Mouse (Mus musculus) sigmoid colon, adult 10 weeks (tissue): ENCODE data around the gene Wdr83os. TPM values are rescaled to one million over a fixed set of nuclear protein-coding genes. Genes with fewer than 3 reads are reported as not detected.

Source experiments
- polyA plus RNA-seq: library from polyadenylated mRNA; stranded (reverse); fragments of 350-450 nt; fragmentation: Illumina TruSeq; extraction: RNeasy Lipid Tissue Mini Kit (QIAGEN cat#74804); gene quantifications from one replicate; pipeline ENCODE4 v1.2.3, GENCODE M21; 2014; ENCODE audit warnings: low read depth, low replicate concordance

Wdr83os gene
- polyA plus RNA-seq, result 5.8 TPM

DNA sequence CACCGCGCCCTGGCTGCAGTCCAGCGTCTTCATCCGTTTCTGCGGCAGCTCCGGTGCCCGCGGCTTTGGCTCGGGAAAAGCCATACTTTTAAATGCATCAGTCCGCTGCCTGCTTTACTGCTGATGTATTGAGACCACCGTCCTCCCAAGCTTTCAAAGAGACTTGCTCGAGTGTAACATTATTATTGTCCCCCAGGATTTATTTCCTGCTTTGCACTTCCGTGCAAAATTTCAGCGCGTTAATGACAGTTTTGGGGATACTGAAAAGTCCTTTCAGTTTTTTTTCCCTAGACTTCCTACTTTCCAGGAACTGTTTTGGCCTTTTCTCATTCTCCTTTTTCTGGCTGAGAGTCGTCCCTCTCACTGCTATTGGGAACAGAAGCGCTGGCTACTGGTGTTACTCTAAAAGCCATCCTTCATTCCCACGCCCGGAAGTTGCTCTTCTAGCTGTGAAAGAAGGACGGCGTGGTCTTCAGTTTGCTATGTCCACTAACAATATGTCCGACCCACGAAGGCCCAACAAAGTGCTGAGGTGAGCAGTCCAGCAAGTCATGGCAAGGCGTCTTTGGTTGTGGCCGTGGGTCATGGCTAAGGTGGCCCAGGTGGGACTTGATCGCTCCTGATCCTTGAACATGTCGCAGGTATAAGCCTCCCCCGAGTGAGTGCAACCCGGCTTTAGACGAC, at the start of gene Wdr83os:
TSS of gene Wdr83os (plus strand) at position 209 of the 684 bp plus-strand sequence.

GRCm38 (mm10) chr8:85036718-85037365, 43.7 kb upstream of the Wdr83os start, which contains the start of gene Tnpo2:
TSS of gene Tnpo2 (plus strand) at chr8:85036915.

GRCm38 (mm10) chr8:85059879-85060616, 20.5 kb upstream of the Wdr83os start, which contains the start of gene Fbxw9:
TSS of gene Fbxw9 (plus strand) at chr8:85060055.

DNA sequence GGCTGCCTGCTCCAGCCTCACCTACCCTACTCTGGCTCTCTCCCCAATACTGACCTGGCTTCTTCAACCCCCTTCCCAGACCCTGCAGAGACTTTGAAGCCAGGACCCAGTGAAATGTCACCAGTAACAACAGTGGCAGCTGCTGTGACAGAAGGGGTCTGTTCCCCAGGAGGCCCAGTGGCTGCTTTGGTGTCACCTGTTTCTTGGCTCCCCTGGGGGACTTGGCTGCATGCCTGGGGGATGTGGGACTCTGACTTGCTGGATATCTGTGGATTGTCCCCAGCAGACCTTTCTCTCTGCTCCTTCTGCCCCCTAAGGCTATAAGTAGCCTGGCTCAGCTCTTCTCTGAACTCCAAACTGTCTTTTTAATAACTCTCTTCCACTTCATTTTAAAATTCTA, 12.6 kb upstream of the Wdr83os start, which contains the start of gene Gm5741:
TSS of gene Gm5741 (minus strand) at position 1 of the 400 bp plus-strand sequence.

GRCm38 (mm10) chr8:85071514-85072281, 8.8 kb upstream of the Wdr83os start, which contains the start of gene Dhps:
TSS of gene Dhps (plus strand) at chr8:85071757.

DNA sequence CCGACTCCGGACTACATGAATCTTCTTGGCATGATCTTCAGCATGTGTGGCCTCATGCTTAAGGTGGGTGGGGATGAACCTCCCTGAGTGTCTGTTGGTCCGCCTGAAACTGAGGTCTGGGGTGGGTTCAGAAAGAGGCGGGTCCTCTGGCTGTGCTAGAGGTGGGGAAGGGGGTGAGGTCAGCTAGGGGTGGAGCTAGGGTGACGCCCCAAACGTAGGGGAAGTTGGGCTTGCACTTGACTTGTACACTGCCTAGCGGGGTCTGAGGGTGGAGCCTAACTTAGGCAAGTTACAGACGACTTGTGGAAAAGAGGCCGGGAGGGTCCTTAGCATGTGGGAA, 646 bp downstream of the Wdr83os start, which contains the start of gene Wdr83:
TSS of gene Wdr83 (minus strand) at position 91 of the 340 bp plus-strand sequence.

GRCm38 (mm10) chr8:85083108-85083813, 2.7 kb downstream of the Wdr83os start, which contains the start of gene Man2b1:
TSS of gene Man2b1 (plus strand) at chr8:85083270.

DNA sequence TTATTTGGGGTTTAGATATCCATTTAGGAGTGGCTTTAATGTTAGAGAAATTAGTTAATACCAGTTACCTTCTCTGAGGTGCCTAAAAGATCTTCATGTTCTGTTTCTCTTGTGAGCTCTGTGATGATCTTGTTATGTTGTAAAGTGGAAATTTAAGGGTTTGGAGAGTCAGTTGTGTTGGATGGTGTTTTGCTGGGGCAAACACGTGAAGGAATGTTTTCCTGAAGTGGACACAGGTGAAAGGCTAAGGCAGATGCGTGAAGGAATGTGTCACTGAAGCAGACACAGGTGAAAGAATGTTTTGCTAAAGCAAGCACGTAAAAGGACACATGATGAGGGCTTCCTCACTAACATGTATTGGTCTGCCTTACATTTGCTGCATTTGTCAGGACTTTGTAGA, 42.5 kb downstream of the Wdr83os start, which contains the start of gene Zfp791:
TSS of gene Zfp791 (minus strand) at position 101 of the 400 bp plus-strand sequence.

Other genes with a start within 250 kb of the Wdr83os start
- 0.66 TPM for gene Gadd45gip1, start 249.2 kb upstream of the Wdr83os start, polyA plus RNA-seq
- gene Rad23a, start 240.1 kb upstream of the Wdr83os start, polyA plus RNA-seq, result 3.5 TPM
- gene Calr, start 233.8 kb upstream of the Wdr83os start, polyA plus RNA-seq, result 491 TPM
- 4.9 TPM for gene Farsa, start 223.8 kb upstream of the Wdr83os start, polyA plus RNA-seq
- gene Syce2, start 208.6 kb upstream of the Wdr83os start, polyA plus RNA-seq, result 9.3 TPM
- gene Gcdh, start 186.8 kb upstream of the Wdr83os start, polyA plus RNA-seq, result 36.1 TPM
- gene Klf1, start 178.8 kb upstream of the Wdr83os start, polyA plus RNA-seq, result 0.38 TPM
- 11.0 TPM for gene Dnase2a, start 172.2 kb upstream of the Wdr83os start, polyA plus RNA-seq
- gene Mast1, start 143.4 kb upstream of the Wdr83os start, polyA plus RNA-seq, result not detected
- not detected for gene Rtbdn, start 133.7 kb upstream of the Wdr83os start, polyA plus RNA-seq
- not detected for gene Gm49661, start 111.3 kb upstream of the Wdr83os start, polyA plus RNA-seq
- gene Prdx2, start 111.2 kb upstream of the Wdr83os start, polyA plus RNA-seq, result 27.1 TPM
- gene Rnaseh2a, start 111.0 kb upstream of the Wdr83os start, polyA plus RNA-seq, result 2.4 TPM
- gene Junb, start 102.0 kb upstream of the Wdr83os start, polyA plus RNA-seq, result 1.7 TPM
- gene Hook2, start 90.1 kb upstream of the Wdr83os start, polyA plus RNA-seq, result 26.9 TPM
- gene Best2, start 66.2 kb upstream of the Wdr83os start, polyA plus RNA-seq, result 3.1 TPM
- 11.1 TPM for gene Asna1, start 55.5 kb upstream of the Wdr83os start, polyA plus RNA-seq
- gene Trir, start 53.9 kb upstream of the Wdr83os start, polyA plus RNA-seq, result 13.3 TPM
- 12.3 TPM for gene Tnpo2, start 43.8 kb upstream of the Wdr83os start, polyA plus RNA-seq
- 2.6 TPM for gene Fbxw9, start 20.7 kb upstream of the Wdr83os start, polyA plus RNA-seq
- not detected for gene Gm5741, start 12.8 kb upstream of the Wdr83os start, polyA plus RNA-seq
- 23.2 TPM for gene Dhps, start 9.0 kb upstream of the Wdr83os start, polyA plus RNA-seq
- gene Wdr83, start 566 bp downstream of the Wdr83os start, polyA plus RNA-seq, result 2.8 TPM
- gene Man2b1, start 2.5 kb downstream of the Wdr83os start, polyA plus RNA-seq, result 9.3 TPM
- gene Zfp791, start 42.4 kb downstream of the Wdr83os start, polyA plus RNA-seq, result 6.6 TPM
- gene Cks1brt, start 71.2 kb downstream of the Wdr83os start, polyA plus RNA-seq, result not detected
- gene Olfr371, start 145.2 kb downstream of the Wdr83os start, polyA plus RNA-seq, result not detected
- 47.1 TPM for gene Orc6, start 218.9 kb downstream of the Wdr83os start, polyA plus RNA-seq
- 361 TPM for gene Vps35, start 219.1 kb downstream of the Wdr83os start, polyA plus RNA-seq